Mouse (Mus musculus): Measurements from ENCODE around the gene Npw.

GRCm38 (mm10) chr17:24617561-24618194, 40.6 kb downstream of the Npw start:
- TF ChIP-seq POLR2A (IDR thresholded peaks at IDR 0.05; ENCODE audit: borderline replicate concordance, low read depth, low read length) (no peak), CTCF (IDR thresholded peaks at IDR 0.05; ENCODE audit: low read depth, low read length) (no peak)
